Mouse (Mus musculus) liver, embryonic 14.5 days (tissue): ENCODE measurements around the gene Rbm47.

Experiments used
- CTCF ChIP-seq: IDR thresholded peaks from 2 replicates; pipeline ENCODE4 v1.5.1; 2016; ENCODE audit warnings: antibody characterized with exemption, low read depth, control low read depth
- EP300 ChIP-seq: IDR thresholded peaks from 2 replicates; pipeline ENCODE4 v1.6.1; 2016; ENCODE audit warnings: antibody characterized with exemption, low read depth

DNA sequence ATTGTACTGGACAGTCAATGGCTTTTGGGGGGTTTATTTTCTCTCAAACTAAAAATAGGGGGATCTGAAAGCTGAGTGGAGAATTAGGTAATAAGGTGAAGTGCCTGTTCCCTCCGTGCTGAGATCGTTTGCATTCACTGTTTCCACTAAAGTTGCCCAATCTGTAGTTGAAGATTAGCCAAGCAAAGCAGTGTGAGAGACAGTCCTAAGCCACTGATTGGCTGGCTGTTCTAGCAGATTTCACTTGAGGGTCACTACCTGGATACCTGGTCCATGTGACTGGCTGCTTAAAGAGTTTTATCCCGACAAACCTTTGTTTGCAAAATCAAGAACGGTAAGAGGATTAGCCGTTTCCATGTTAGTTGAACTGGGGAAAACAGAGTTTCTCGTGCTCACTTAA lies 58.7 kb downstream of the Rbm47 start:
- TF ChIP-seq CTCF, result no peak
- TF ChIP-seq EP300, result no peak
